Mouse (Mus musculus): ENCODE measurements around the gene Ebf4. TPM values are rescaled to one million over a fixed set of nuclear protein-coding genes. Genes with fewer than 3 reads are reported as not detected.

Gene Ebf4
- total RNA-seq, 2 experiments from 2014 or later = not detected

GRCm38 (mm10) chr2:130294218-130294935, 592 bp upstream of the Ebf4 start:
- ATAC-seq (replicated peaks; ENCODE audit: poor library complexity) = no peak

GRCm38 (mm10) chr2:130295331-130296133, 563 bp downstream of the Ebf4 start:
- ATAC-seq (replicated peaks; ENCODE audit: poor library complexity) = no peak

GRCm38 (mm10) chr2:130296134-130296745, 1.3 kb downstream of the Ebf4 start:
- ATAC-seq (replicated peaks; ENCODE audit: poor library complexity) = no peak

GRCm38 (mm10) chr2:130297580-130297979, 2.6 kb downstream of the Ebf4 start:
- no peak for ATAC-seq (replicated peaks; ENCODE audit: poor library complexity)

GRCm38 (mm10) chr2:130303014-130303413, 8.0 kb downstream of the Ebf4 start:
- no peak for ATAC-seq (replicated peaks; ENCODE audit: poor library complexity)

GRCm38 (mm10) chr2:130327057-130327456, 32.1 kb downstream of the Ebf4 start:
- no peak for ATAC-seq (replicated peaks; ENCODE audit: poor library complexity)

- no peak for ATAC-seq (replicated peaks; ENCODE audit: poor library complexity)
Observed at GRCm38 (mm10) chr2:130329502-130329901, 34.5 kb downstream of the Ebf4 start.

GRCm38 (mm10) chr2:130335112-130335511, 40.1 kb downstream of the Ebf4 start:
- ATAC-seq (replicated peaks; ENCODE audit: poor library complexity) = no peak

- peak; percentile 79 for ATAC-seq (replicated peaks; ENCODE audit: poor library complexity)
Observed at GRCm38 (mm10) chr2:130340464-130341219, 45.7 kb downstream of the Ebf4 start.

- no peak; the same call in 1 of the 2 replicates for ATAC-seq (replicated peaks; ENCODE audit: poor library complexity)
Observed at GRCm38 (mm10) chr2:130341220-130341580, 46.2 kb downstream of the Ebf4 start.

GRCm38 (mm10) chr2:130350376-130350775, 55.4 kb downstream of the Ebf4 start:
- no peak for ATAC-seq (replicated peaks; ENCODE audit: poor library complexity)

- no peak for ATAC-seq (replicated peaks; ENCODE audit: poor library complexity)
Observed at GRCm38 (mm10) chr2:130351758-130352339, 56.9 kb downstream of the Ebf4 start.

- ATAC-seq (replicated peaks; ENCODE audit: poor library complexity) = no peak
Observed at GRCm38 (mm10) chr2:130353411-130353810, 58.4 kb downstream of the Ebf4 start.

GRCm38 (mm10) chr2:130353889-130354288, 58.9 kb downstream of the Ebf4 start:
- no peak for ATAC-seq (replicated peaks; ENCODE audit: poor library complexity)

- no peak for ATAC-seq (replicated peaks; ENCODE audit: poor library complexity)
Observed at GRCm38 (mm10) chr2:130357551-130357950, 62.6 kb downstream of the Ebf4 start.

GRCm38 (mm10) chr2:130358852-130359251, 63.9 kb downstream of the Ebf4 start:
- ATAC-seq (replicated peaks; ENCODE audit: poor library complexity) = no peak

- ATAC-seq (replicated peaks; ENCODE audit: poor library complexity) = peak; percentile 79
Observed at GRCm38 (mm10) chr2:130362511-130363026, 67.6 kb downstream of the Ebf4 start.

GRCm38 (mm10) chr2:130365211-130366094, 70.5 kb downstream of the Ebf4 start:
- ATAC-seq (replicated peaks; ENCODE audit: poor library complexity) = peak; percentile 33

GRCm38 (mm10) chr2:130367386-130367785, 72.4 kb downstream of the Ebf4 start:
- no peak for ATAC-seq (replicated peaks; ENCODE audit: poor library complexity)
